Mouse (Mus musculus) limb, embryonic 10.5 days (tissue): ENCODE data around the gene Atxn2. TPM values are rescaled to one million over a fixed set of nuclear protein-coding genes. Genes with fewer than 3 reads are reported as not detected.

Source experiments
- DNase-seq: peaks from one replicate; pipeline ENCODE4 v3.0.0-alpha.2; 2017; ENCODE audit warnings: low spot score
- H3K27ac ChIP-seq: fragments of 300-500 bp; sonication (generic); 2 replicates; pipeline ENCODE4 v1.5.1; 2016; ENCODE audit warnings: mild to moderate bottlenecking
- H3K27me3 ChIP-seq: fragments of 300-500 bp; sonication (generic); 2 replicates; pipeline ENCODE4 v1.6.1; 2016; ENCODE audit warnings: low read depth, mild to moderate bottlenecking; ENCODE audit not compliant: poor library complexity, severe bottlenecking
- H3K36me3 ChIP-seq: fragments of 300-500 bp; sonication (generic); 2 replicates; pipeline ENCODE4 v1.6.1; 2016; ENCODE audit warnings: mild to moderate bottlenecking, moderate library complexity
- H3K4me1 ChIP-seq: fragments of 300-500 bp; sonication (generic); 2 replicates; pipeline ENCODE4 v1.6.1; 2016
- H3K4me3 ChIP-seq: fragments of 300-500 bp; sonication (generic); 2 replicates; pipeline ENCODE4 v1.5.1; 2016; ENCODE audit warnings: mild to moderate bottlenecking, moderate library complexity
- H3K9me3 ChIP-seq: fragments of 300-500 bp; sonication (generic); replicated peaks from 2 replicates; pipeline ENCODE4 v1.6.1; 2016; ENCODE audit warnings: mild to moderate bottlenecking
- WGBS: fragments of 180-500 bp; shearing (Covaris S2); methylation state at CpG from one replicate; pipeline ENCODE4 v1.1.7; 2016; 5-methylcytosine and 5-hydroxymethylcytosine counted together
- polyA plus RNA-seq: library from polyadenylated mRNA; unstranded; fragments of >200 nt; fragmentation: Nextera tagmentation; extraction: Ambion mirVana; gene quantifications from 2 replicates; pipeline ENCODE4 v1.2.1, GENCODE M21; 2016

Gene Atxn2
- polyA plus RNA-seq, 1 experiment from 2014 or later: 40.2 TPM

DNA sequence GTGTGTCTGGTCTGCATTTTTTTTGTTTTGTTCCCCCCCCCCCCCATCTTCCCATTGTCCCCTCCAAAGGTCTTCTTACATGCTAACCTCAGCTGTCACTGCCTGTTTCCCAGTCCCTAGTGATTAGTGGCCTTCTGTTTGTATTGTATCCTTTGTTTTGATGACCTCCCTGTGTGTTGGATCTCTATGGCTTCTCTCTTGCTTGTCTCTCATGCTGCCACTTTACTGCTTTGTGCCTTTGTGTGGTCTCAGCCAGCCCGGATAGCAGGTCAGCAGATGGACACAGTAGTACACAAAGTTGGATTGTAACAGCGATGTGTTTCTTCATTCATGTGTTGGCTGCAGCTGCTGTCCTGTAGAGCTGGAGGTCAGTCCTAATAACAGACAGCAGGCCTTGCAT lies 46.8 kb downstream of the Atxn2 start:
- DNase-seq: no peak
- no peak overlapping the region for H3K27ac ChIP-seq
- whole genome bisulfite sequencing: 94% methylated on average over 2 of the region's 2 CpGs

DNA sequence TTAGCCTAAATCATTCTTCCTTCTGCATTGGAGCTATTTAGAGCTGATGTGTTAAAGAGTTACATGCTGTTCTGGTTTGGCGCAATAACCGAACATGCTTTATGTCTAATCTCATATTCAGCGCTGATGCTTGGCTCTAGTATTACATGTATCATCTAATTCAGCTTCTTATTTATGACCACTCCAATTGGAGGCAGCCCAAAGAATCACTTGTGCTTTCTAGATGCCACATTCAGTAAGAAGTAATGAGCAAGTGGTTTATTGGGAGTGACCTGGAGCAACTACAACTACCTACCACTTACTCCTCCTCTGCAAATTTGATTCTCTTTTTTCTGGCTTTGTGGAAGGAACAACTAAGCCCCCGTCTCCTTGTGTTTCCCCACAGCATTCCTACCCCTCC lies 47.2 kb downstream of the Atxn2 start:
- Histone ChIP-seq H3K4me3 (no peak overlapping the region), H3K4me1 (no peaks in the 10 kb centered on the region), H3K27me3 (no peaks in the 10 kb centered on the region), H3K9me3 (no peaks in the 10 kb centered on the region), H3K27ac (no peak overlapping the region), H3K36me3 (peaks cover 87% of the 10 kb centered on the region)
- DNase-seq: no peak
- WGBS: 98% methylated on average over 4 of the region's 4 CpGs

More for the DNA sequence above, 46.8 kb downstream of the Atxn2 start:
- H3K27me3 ChIP-seq: no peaks in the 10 kb centered on the region
- no peak overlapping the region for H3K4me3 ChIP-seq
- no peaks in the 10 kb centered on the region for H3K4me1 ChIP-seq
- peaks cover 87% of the 10 kb centered on the region for H3K36me3 ChIP-seq
- H3K9me3 ChIP-seq: no peaks in the 10 kb centered on the region

DNA sequence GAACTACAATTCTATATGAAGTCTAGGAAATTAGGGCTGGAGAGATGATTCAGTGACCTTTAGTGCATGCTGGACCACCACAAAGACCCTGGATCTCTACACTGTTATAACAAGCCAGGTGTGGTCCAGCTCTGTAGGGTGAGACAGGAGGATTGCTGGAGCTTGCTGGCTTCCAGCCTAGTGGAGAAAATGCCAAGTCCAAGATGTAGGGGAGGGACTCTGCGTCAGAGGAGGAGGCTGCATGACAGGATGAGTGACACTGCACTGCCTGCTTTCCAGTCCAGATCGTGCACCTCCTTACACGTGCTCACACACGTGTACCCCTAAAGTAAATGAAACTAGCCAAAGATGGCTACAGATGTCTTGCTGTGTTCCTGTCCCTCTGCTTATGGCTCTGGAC lies 48.8 kb downstream of the Atxn2 start:
- Histone ChIP-seq H3K4me1 (no peaks in the 10 kb centered on the region), H3K27me3 (no peaks in the 10 kb centered on the region), H3K9me3 (no peaks in the 10 kb centered on the region), H3K36me3 (peaks cover 86% of the 10 kb centered on the region), H3K4me3 (no peak overlapping the region), H3K27ac (no peak overlapping the region)
- no peak for DNase-seq
- 95% methylated on average over 4 of the region's 4 CpGs for WGBS

DNA sequence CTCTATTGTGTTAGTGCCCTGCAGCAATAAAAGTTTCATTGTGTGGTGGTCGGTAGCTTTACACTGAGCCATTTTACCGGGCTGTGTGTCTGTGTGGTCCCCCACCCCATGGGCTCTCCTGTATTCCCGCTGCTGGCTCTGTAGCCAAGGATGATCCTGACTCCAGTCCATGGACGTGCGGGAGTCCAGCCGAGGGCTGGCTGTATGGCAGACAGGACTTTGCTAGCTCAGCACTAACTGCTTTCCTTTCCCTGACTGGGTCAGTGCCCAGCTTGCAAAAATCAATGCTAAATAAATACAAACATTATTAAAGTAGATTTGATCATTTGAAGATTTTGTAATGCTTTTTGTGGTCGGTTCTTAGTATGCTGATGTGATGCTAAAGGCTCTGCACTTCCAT lies 50.3 kb downstream of the Atxn2 start:
- no peaks in the 10 kb centered on the region for H3K9me3 ChIP-seq
- H3K27ac ChIP-seq: no peak overlapping the region
- H3K27me3 ChIP-seq: no peaks in the 10 kb centered on the region
- H3K4me1 ChIP-seq: no peaks in the 10 kb centered on the region
- no peak overlapping the region for H3K4me3 ChIP-seq
- H3K36me3 ChIP-seq: peaks cover 87% of the 10 kb centered on the region
- WGBS: 85% methylated on average over 7 of the region's 7 CpGs
- no peak for DNase-seq

DNA sequence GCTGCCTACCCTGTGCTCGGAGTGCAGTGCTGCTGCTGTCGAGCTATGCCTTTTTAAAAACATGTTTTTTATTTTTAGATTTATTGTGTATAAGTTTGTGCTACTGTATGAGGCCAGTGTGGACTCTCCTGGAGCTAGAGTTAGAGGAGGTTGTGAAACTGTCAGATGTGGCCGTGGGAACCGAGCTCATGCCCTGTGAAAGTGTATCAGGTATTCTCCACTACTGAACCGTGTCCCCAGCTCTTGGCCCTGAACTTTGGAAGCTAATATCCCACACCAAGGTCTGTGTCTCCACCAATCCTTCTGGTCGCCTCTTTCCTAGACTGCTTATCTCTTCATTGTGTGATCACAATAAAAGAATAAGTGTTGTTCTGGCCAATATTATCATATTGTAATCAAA lies 51.8 kb downstream of the Atxn2 start:
- Histone ChIP-seq H3K4me1 (no peaks in the 10 kb centered on the region), H3K27ac (no peak overlapping the region), H3K27me3 (no peaks in the 10 kb centered on the region), H3K36me3 (peaks cover 84% of the 10 kb centered on the region), H3K4me3 (no peak overlapping the region), H3K9me3 (no peaks in the 10 kb centered on the region)
- no peak for DNase-seq
- WGBS: 94% methylated on average over 6 of the region's 6 CpGs

DNA sequence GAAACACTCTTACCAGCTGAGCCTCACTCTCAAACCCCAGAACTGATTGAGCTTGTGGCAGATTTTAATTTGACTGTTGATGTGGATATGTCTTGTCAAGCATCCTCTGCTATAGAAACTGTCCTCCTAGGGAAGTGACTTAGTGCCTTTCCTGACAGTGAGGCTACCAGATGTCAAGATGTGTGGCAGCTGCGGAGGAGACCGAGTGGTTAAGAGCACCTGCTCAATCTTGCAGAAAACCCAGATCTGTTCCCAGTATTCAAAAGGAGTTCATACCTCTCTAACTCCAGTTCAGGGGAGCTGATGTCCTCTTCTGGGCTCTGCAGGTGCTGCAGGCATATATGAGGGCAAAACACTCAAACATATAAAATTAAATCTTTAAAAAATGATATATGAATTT lies 53.9 kb downstream of the Atxn2 start:
- WGBS: 91% methylated on average over 2 of the region's 2 CpGs
- Histone ChIP-seq H3K9me3 (no peaks in the 10 kb centered on the region), H3K27ac (no peak overlapping the region), H3K36me3 (peaks cover 78% of the 10 kb centered on the region), H3K27me3 (no peaks in the 10 kb centered on the region), H3K4me1 (peaks cover 4% of the 10 kb centered on the region; the same call in 1 of the 2 replicates), H3K4me3 (no peak overlapping the region)
- DNase-seq: no peak

DNA sequence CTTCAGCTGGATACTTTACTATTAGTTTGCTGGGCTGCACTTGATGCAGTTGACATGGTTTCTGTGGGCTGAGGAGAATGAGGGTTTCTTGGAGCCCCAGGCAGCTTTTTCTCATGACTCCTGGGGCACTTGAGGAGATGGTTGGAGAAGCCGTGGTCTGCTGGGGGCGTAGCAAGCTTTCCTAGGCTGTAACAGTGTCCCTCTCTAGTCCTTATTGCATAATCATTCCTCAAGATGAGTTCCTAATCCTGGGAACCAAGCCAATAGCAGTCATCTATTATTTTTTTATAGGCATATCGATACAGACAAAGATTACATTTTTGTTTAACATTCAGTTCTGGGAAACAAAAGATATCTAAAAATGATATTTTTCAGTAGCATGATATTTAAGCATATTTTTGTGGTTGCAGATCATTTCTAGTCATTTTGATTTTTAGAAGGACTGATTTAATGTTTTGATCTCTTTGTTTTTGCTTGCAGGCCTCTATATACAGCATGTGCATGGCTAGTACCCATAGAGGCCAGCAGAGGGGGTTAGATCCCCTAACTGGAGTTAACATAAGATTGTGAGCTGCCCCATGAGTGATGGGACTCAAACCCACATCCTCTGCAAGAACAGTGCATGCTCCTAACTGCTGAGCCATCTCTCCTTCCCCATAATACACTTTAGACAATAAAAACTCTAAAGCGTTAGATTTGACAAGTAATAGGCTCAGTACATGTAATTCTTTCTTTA lies 55.1 kb downstream of the Atxn2 start:
- WGBS: 95% methylated on average over 4 of the region's 4 CpGs
- H3K9me3 ChIP-seq: no peaks in the 10 kb centered on the region
- DNase-seq: no peak
- H3K36me3 ChIP-seq: peaks cover 78% of the 10 kb centered on the region
- no peaks in the 10 kb centered on the region for H3K27me3 ChIP-seq
- peaks cover 4% of the 10 kb centered on the region; the same call in 1 of the 2 replicates for H3K4me1 ChIP-seq
- no peak overlapping the region for H3K4me3 ChIP-seq
- no peak overlapping the region for H3K27ac ChIP-seq

DNA sequence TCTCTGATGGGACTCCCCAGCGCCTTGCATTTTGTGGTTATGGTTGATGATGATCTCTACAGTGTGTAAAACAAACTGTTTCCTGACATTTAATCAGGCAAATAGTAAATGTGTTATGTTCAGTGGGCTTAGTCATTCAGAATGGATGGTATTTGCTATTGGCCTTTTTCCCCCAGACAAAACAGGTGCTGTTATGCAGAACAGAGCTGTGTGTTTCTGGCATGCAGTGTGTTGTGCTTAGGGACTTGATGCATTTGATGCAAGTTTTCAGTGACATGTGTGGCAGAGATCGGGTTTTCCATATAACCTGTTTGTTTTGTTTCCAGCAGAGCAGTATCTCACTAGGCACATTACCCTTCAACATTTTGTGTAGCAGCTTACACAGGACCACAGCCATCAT lies 56.4 kb downstream of the Atxn2 start:
- H3K27me3 ChIP-seq: no peaks in the 10 kb centered on the region
- H3K36me3 ChIP-seq: peaks cover 79% of the 10 kb centered on the region
- DNase-seq: no peak
- H3K27ac ChIP-seq: no peak overlapping the region
- no peak overlapping the region for H3K4me3 ChIP-seq
- H3K4me1 ChIP-seq: peaks cover 4% of the 10 kb centered on the region; the same call in 1 of the 2 replicates
- no peaks in the 10 kb centered on the region for H3K9me3 ChIP-seq
- 91% methylated on average over 2 of the region's 2 CpGs for WGBS

DNA sequence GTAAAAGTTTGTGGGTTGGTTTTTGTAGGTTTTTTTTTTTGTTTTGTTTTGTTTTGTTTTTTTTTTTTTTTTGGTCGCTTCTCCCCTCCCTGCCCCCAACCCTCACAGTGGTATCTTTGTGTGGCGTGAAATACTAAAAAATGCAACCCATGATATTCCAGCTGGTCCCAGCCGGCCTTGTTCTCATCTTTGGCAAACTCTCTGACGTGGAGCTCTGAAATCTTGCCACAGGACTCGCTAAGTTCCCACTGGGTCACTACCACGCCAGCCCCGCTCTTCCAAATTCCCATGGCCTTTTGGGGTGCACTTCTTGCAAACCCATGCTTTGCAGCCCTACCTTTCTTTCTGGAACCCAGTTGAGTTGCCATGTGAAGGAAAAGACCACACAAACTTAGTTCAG lies 58.7 kb downstream of the Atxn2 start:
- no peak overlapping the region for H3K4me3 ChIP-seq
- H3K9me3 ChIP-seq: no peaks in the 10 kb centered on the region
- peaks cover 4% of the 10 kb centered on the region; the same call in 1 of the 2 replicates for H3K4me1 ChIP-seq
- no peak overlapping the region for H3K27ac ChIP-seq
- 93% methylated on average over 7 of the region's 7 CpGs for WGBS
- peaks cover 85% of the 10 kb centered on the region for H3K36me3 ChIP-seq
- no peak for DNase-seq
- H3K27me3 ChIP-seq: no peaks in the 10 kb centered on the region

DNA sequence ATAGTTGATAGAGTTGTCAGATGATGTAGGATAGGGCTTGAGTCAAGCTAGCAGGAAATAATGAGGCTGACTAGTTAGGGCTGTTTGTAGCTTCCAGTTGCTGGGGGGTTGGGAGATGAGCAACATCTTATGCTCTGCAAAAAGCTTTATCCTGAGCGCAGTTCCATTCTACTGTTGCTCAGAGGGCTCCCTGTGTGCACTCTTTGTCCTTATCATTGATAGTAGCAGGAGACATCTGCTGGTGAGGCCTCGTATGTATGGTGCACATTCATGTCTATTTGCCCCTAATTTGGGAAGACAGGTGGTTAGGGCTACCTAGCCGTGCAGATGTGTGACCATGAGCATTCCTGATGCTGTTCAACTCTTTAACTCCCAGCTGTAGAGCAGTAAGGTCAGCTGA lies 60.5 kb downstream of the Atxn2 start:
- WGBS: 92% methylated on average over 3 of the region's 3 CpGs
- Histone ChIP-seq H3K4me3 (no peak overlapping the region), H3K27ac (no peak overlapping the region), H3K27me3 (no peaks in the 10 kb centered on the region), H3K9me3 (no peaks in the 10 kb centered on the region), H3K4me1 (peaks cover 4% of the 10 kb centered on the region; the same call in 1 of the 2 replicates), H3K36me3 (peaks cover 86% of the 10 kb centered on the region)
- DNase-seq: no peak

DNA sequence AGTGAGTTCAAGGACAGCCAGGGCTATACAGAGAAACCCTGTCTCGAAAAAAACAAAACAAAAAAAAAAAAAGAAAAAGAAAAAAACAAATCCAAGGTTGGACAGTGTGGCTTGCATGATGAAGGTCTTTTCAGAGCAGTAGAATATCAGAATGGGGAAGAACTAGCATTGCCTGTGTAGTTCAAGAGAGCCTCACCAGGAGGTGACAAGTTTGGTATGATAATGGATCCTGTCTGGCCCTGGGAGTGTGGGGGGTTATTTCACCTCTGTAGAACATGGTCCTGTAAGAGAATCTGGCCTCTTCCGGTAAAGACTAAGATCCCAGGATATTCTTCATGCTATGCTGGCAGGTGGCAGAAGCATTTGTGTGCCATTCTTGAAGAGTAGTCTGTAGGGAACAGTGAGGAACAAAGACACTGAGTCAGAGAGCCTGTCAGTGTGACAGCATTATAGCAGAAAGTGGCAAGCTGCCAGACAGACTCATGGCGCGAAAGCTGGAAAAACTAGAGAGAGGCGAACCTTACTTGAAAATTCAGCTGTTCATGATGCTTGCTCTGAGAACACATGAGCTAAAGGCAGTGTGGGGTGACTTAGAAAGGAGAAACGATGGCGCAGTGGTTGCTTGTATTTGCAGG lies 67.5 kb downstream of the Atxn2 start:
- peaks cover 98% of the 10 kb centered on the region for H3K36me3 ChIP-seq
- no peak overlapping the region for H3K4me3 ChIP-seq
- H3K27me3 ChIP-seq: no peaks in the 10 kb centered on the region
- no peaks in the 10 kb centered on the region for H3K9me3 ChIP-seq
- 94% methylated on average over 7 of the region's 7 CpGs for WGBS
- no peak for DNase-seq
- no peaks in the 10 kb centered on the region for H3K4me1 ChIP-seq
- no peak overlapping the region for H3K27ac ChIP-seq

DNA sequence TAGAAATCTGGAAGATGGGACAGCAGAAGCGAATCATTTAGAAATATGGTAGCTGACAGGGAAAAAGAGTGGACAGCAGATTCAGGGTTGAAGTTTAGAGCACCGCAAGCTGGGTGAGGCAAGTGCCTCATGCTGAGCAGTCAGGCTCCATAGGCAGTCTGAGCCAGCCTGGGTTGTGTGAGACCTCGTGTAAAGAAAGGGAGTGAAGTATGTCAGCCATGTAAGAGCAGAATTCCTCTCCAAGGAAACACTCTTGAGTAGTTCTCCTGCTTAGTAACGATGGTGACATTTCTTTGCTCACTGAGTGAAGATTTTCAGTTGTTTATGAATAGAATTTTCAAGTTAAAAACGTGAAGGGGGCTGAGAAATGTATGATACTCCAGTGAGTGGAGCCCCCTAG lies 69.0 kb downstream of the Atxn2 start:
- no peak overlapping the region for H3K4me3 ChIP-seq
- DNase-seq: no peak
- no peak overlapping the region for H3K27ac ChIP-seq
- no peaks in the 10 kb centered on the region for H3K4me1 ChIP-seq
- peaks cover 98% of the 10 kb centered on the region for H3K36me3 ChIP-seq
- WGBS: 87% methylated on average over 5 of the region's 5 CpGs
- H3K9me3 ChIP-seq: no peaks in the 10 kb centered on the region
- no peaks in the 10 kb centered on the region for H3K27me3 ChIP-seq

DNA sequence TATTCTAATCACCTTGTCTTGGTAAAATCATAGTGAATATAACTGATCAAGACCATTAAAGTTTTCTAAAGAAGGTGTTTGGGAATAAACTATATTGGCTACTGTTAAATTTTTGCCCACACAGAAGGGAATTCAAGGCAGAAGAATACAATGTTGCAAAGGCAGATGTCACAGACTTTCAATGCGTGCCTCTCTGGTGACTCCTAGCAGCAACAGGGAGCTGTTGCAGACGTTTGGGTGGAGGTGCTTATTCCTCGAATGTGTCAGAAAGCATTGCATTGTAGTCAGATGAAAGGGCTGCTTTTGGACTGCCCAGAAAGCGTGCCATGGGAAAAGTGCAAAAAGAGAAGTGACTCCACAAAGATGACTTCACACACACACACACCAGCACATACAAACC lies 71.3 kb downstream of the Atxn2 start:
- H3K36me3 ChIP-seq: peaks cover 99% of the 10 kb centered on the region
- 80% methylated on average over 4 of the region's 4 CpGs for WGBS

More for the DNA sequence above, 71.3 kb downstream of the Atxn2 start:
- no peaks in the 10 kb centered on the region for H3K4me1 ChIP-seq
- no peak overlapping the region for H3K4me3 ChIP-seq
- H3K27me3 ChIP-seq: no peaks in the 10 kb centered on the region
- H3K27ac ChIP-seq: no peak overlapping the region
- no peaks in the 10 kb centered on the region for H3K9me3 ChIP-seq
- no peak for DNase-seq
